Mouse (Mus musculus) bone marrow macrophage, adult 2 months (primary cell): Measurements from ENCODE around the gene Dnase1.

Experiments used
- CTCF ChIP-seq: IDR thresholded peaks from 2 replicates; pipeline ENCODE4 v1.5.1; 2012; ENCODE audit warnings: low read depth, mild to moderate bottlenecking, low read length, moderate library complexity
- POLR2A ChIP-seq: IDR thresholded peaks from 2 replicates; pipeline ENCODE4 v1.6.1; 2012; ENCODE audit warnings: mild to moderate bottlenecking, low read depth, low read length, borderline replicate concordance

GRCm38 (mm10) chr16:4032341-4032748 lies 4.4 kb upstream of the Dnase1 start:
- TF ChIP-seq CTCF, result no peak
- TF ChIP-seq POLR2A, result no peak
